Mouse (Mus musculus): ENCODE results near the gene Pou2f2. TPM values are rescaled to one million over a fixed set of nuclear protein-coding genes. Genes with fewer than 3 reads are reported as not detected.
"Not testable (repeated sequence)": the region's sequence is repeated elsewhere in the genome, so short reads cannot be mapped to it uniquely, and the experiment has no call there.

Gene Pou2f2
- polyA plus RNA-seq, 1 experiment from 2014 or later, result 4.2 TPM

GRCm38 (mm10) chr7:25058836-25059235 lies 120.7 kb downstream of the Pou2f2 start:
- Histone ChIP-seq H3K27ac (replicated peaks; ENCODE audit: low read depth, low read length) (no peak overlapping the region), H3K4me1 (ENCODE audit: control insufficient read depth, insufficient read depth, low read length) (no peaks in the 10 kb centered on the region), H3K4me2 (ENCODE audit: low read depth, low read length) (no peak overlapping the region), H3K27me3 (ENCODE audit: control insufficient read depth, insufficient read depth, low read length) (no peaks in the 10 kb centered on the region), H3K36me3 (replicated peaks; ENCODE audit: control insufficient read depth, insufficient read depth, low read depth, low read length) (peaks cover 20% of the 10 kb centered on the region), H3K4me3 (ENCODE audit: low read depth, low read length) (no peak overlapping the region), H3K9me3 (replicated peaks; ENCODE audit: control insufficient read depth, low read length) (no peaks in the 10 kb centered on the region), H3K9ac (replicated peaks; ENCODE audit: low read length) (no peak overlapping the region)
- ATAC-seq (replicated peaks; ENCODE audit: insufficient number of reproducible peaks, low FRiP score, low TSS enrichment, low read depth), result 0 out of 2 replicates have a peak, but pooled peaks have one; percentile 15
- DNase-seq (ENCODE audit: low spot score), result no peak
- WGBS, result 90% methylated on average over 14 of the region's 14 CpGs

- DNase-seq (ENCODE audit: low spot score) (no peak), ATAC-seq (replicated peaks; ENCODE audit: insufficient number of reproducible peaks, low FRiP score, low TSS enrichment, low read depth) (no peak)
- no peaks in the 10 kb centered on the region for H3K4me1 ChIP-seq (ENCODE audit: control insufficient read depth, insufficient read depth, low read length)
- no peak overlapping the region for H3K4me3 ChIP-seq (ENCODE audit: low read depth, low read length)
- no peaks in the 10 kb centered on the region for H3K27me3 ChIP-seq (ENCODE audit: control insufficient read depth, insufficient read depth, low read length)
- H3K9ac ChIP-seq (replicated peaks; ENCODE audit: low read length), result no peak overlapping the region
- no peak overlapping the region for H3K4me2 ChIP-seq (ENCODE audit: low read depth, low read length)
- H3K27ac ChIP-seq (replicated peaks; ENCODE audit: low read depth, low read length), result no peak overlapping the region
- 91% methylated on average over 8 of the region's 8 CpGs for WGBS
- H3K9me3 ChIP-seq (replicated peaks; ENCODE audit: control insufficient read depth, low read length), result no peaks in the 10 kb centered on the region
- H3K36me3 ChIP-seq (replicated peaks; ENCODE audit: control insufficient read depth, insufficient read depth, low read depth, low read length), result peaks cover 20% of the 10 kb centered on the region
Measured at GRCm38 (mm10) chr7:25058394-25058793, 121.1 kb downstream of the Pou2f2 start.

GRCm38 (mm10) chr7:25057888-25058287 lies 121.6 kb downstream of the Pou2f2 start:
- Histone ChIP-seq H3K4me2 (ENCODE audit: low read depth, low read length) (no peak overlapping the region), H3K36me3 (replicated peaks; ENCODE audit: control insufficient read depth, insufficient read depth, low read depth, low read length) (peaks cover 20% of the 10 kb centered on the region), H3K4me1 (ENCODE audit: control insufficient read depth, insufficient read depth, low read length) (no peaks in the 10 kb centered on the region), H3K27me3 (ENCODE audit: control insufficient read depth, insufficient read depth, low read length) (no peaks in the 10 kb centered on the region), H3K9ac (replicated peaks; ENCODE audit: low read length) (no peak overlapping the region), H3K27ac (replicated peaks; ENCODE audit: low read depth, low read length) (no peak overlapping the region), H3K9me3 (replicated peaks; ENCODE audit: control insufficient read depth, low read length) (no peaks in the 10 kb centered on the region), H3K4me3 (ENCODE audit: low read depth, low read length) (no peak overlapping the region)
- ATAC-seq (replicated peaks; ENCODE audit: insufficient number of reproducible peaks, low FRiP score, low TSS enrichment, low read depth), result no peak
- DNase-seq (ENCODE audit: low spot score), result no peak
- WGBS, result 92% methylated on average over 5 of the region's 5 CpGs

- Histone ChIP-seq H3K27me3 (ENCODE audit: control insufficient read depth, insufficient read depth, low read length) (no peaks in the 10 kb centered on the region), H3K9ac (replicated peaks; ENCODE audit: low read length) (no peak overlapping the region), H3K4me2 (ENCODE audit: low read depth, low read length) (no peak overlapping the region), H3K36me3 (replicated peaks; ENCODE audit: control insufficient read depth, insufficient read depth, low read depth, low read length) (peaks cover 16% of the 10 kb centered on the region), H3K9me3 (replicated peaks; ENCODE audit: control insufficient read depth, low read length) (no peaks in the 10 kb centered on the region), H3K27ac (replicated peaks; ENCODE audit: low read depth, low read length) (no peak overlapping the region), H3K4me3 (ENCODE audit: low read depth, low read length) (no peak overlapping the region), H3K4me1 (ENCODE audit: control insufficient read depth, insufficient read depth, low read length) (no peaks in the 10 kb centered on the region)
- ATAC-seq (replicated peaks; ENCODE audit: insufficient number of reproducible peaks, low FRiP score, low TSS enrichment, low read depth), result no peak
- WGBS, result 80% methylated on average over 4 of the region's 4 CpGs
- no peak for DNase-seq (ENCODE audit: low spot score)
Measured at GRCm38 (mm10) chr7:25056951-25057350, 122.6 kb downstream of the Pou2f2 start.

GRCm38 (mm10) chr7:25052587-25052986 lies 126.9 kb downstream of the Pou2f2 start:
- Histone ChIP-seq H3K4me3 (ENCODE audit: low read depth, low read length) (no peak overlapping the region), H3K36me3 (replicated peaks; ENCODE audit: control insufficient read depth, insufficient read depth, low read depth, low read length) (peaks cover 16% of the 10 kb centered on the region), H3K4me1 (ENCODE audit: control insufficient read depth, insufficient read depth, low read length) (no peaks in the 10 kb centered on the region), H3K4me2 (ENCODE audit: low read depth, low read length) (no peak overlapping the region), H3K9me3 (replicated peaks; ENCODE audit: control insufficient read depth, low read length) (no peaks in the 10 kb centered on the region), H3K27ac (replicated peaks; ENCODE audit: low read depth, low read length) (no peak overlapping the region), H3K9ac (replicated peaks; ENCODE audit: low read length) (no peak overlapping the region), H3K27me3 (ENCODE audit: control insufficient read depth, insufficient read depth, low read length) (no peaks in the 10 kb centered on the region)
- WGBS, result 88% methylated on average over 3 of the region's 3 CpGs
- ATAC-seq (replicated peaks; ENCODE audit: insufficient number of reproducible peaks, low FRiP score, low TSS enrichment, low read depth) (no peak), DNase-seq (ENCODE audit: low spot score) (no peak)

- ATAC-seq (replicated peaks; ENCODE audit: insufficient number of reproducible peaks, low FRiP score, low TSS enrichment, low read depth) (no peak), DNase-seq (ENCODE audit: low spot score) (no peak)
- Histone ChIP-seq H3K9me3 (replicated peaks; ENCODE audit: control insufficient read depth, low read length) (no peaks in the 10 kb centered on the region), H3K9ac (replicated peaks; ENCODE audit: low read length) (no peak overlapping the region), H3K27ac (replicated peaks; ENCODE audit: low read depth, low read length) (no peak overlapping the region), H3K4me3 (ENCODE audit: low read depth, low read length) (no peak overlapping the region), H3K4me2 (ENCODE audit: low read depth, low read length) (no peak overlapping the region), H3K36me3 (replicated peaks; ENCODE audit: control insufficient read depth, insufficient read depth, low read depth, low read length) (peaks cover 3% of the 10 kb centered on the region), H3K4me1 (ENCODE audit: control insufficient read depth, insufficient read depth, low read length) (no peaks in the 10 kb centered on the region), H3K27me3 (ENCODE audit: control insufficient read depth, insufficient read depth, low read length) (no peaks in the 10 kb centered on the region)
- 88% methylated on average over 16 of the region's 16 CpGs for WGBS
Measured at GRCm38 (mm10) chr7:25049295-25049930, 130.1 kb downstream of the Pou2f2 start.

GRCm38 (mm10) chr7:25047363-25047762 lies 132.2 kb downstream of the Pou2f2 start:
- 98% methylated on average over 8 of the region's 8 CpGs for WGBS
- no peak for DNase-seq (ENCODE audit: low spot score)
- Histone ChIP-seq H3K27me3 (ENCODE audit: control insufficient read depth, insufficient read depth, low read length) (no peaks in the 10 kb centered on the region), H3K4me3 (ENCODE audit: low read depth, low read length) (no peak overlapping the region), H3K4me1 (ENCODE audit: control insufficient read depth, insufficient read depth, low read length) (no peaks in the 10 kb centered on the region), H3K27ac (replicated peaks; ENCODE audit: low read depth, low read length) (no peak overlapping the region), H3K9ac (replicated peaks; ENCODE audit: low read length) (no peak overlapping the region), H3K4me2 (ENCODE audit: low read depth, low read length) (no peak overlapping the region), H3K9me3 (replicated peaks; ENCODE audit: control insufficient read depth, low read length) (no peaks in the 10 kb centered on the region), H3K36me3 (replicated peaks; ENCODE audit: control insufficient read depth, insufficient read depth, low read depth, low read length) (peaks cover 3% of the 10 kb centered on the region)
- no peak for ATAC-seq (replicated peaks; ENCODE audit: insufficient number of reproducible peaks, low FRiP score, low TSS enrichment, low read depth)

- not testable (repeated sequence) for H3K36me3 ChIP-seq (replicated peaks; ENCODE audit: control insufficient read depth, insufficient read depth, low read depth, low read length); DNase-seq (ENCODE audit: low spot score)
- 91% methylated on average over 7 of the region's 7 CpGs for WGBS
Measured at GRCm38 (mm10) chr7:25044599-25044998, 134.9 kb downstream of the Pou2f2 start.

More at GRCm38 (mm10) chr7:25044599-25044998, 134.9 kb downstream of the Pou2f2 start:
- not testable (repeated sequence) for H3K9ac ChIP-seq (replicated peaks; ENCODE audit: low read length); H3K4me3 ChIP-seq (ENCODE audit: low read depth, low read length); H3K27me3 ChIP-seq (ENCODE audit: control insufficient read depth, insufficient read depth, low read length); H3K9me3 ChIP-seq (replicated peaks; ENCODE audit: control insufficient read depth, low read length); H3K27ac ChIP-seq (replicated peaks; ENCODE audit: low read depth, low read length); H3K4me2 ChIP-seq (ENCODE audit: low read depth, low read length); H3K4me1 ChIP-seq (ENCODE audit: control insufficient read depth, insufficient read depth, low read length); ATAC-seq (replicated peaks; ENCODE audit: insufficient number of reproducible peaks, low FRiP score, low TSS enrichment, low read depth)
